Mouse (Mus musculus) layer of hippocampus, adult 11-12 months (tissue): ENCODE data around the gene Tulp1.
"Not testable (repeated sequence)": the region's sequence is repeated elsewhere in the genome, so short reads cannot be mapped to it uniquely, and the experiment has no call there.

Source experiments
- DNase-seq: peaks from one replicate; pipeline ENCODE4 v3.0.0; 2022; ENCODE audit warnings: low spot score

The Tulp1 gene

DNA sequence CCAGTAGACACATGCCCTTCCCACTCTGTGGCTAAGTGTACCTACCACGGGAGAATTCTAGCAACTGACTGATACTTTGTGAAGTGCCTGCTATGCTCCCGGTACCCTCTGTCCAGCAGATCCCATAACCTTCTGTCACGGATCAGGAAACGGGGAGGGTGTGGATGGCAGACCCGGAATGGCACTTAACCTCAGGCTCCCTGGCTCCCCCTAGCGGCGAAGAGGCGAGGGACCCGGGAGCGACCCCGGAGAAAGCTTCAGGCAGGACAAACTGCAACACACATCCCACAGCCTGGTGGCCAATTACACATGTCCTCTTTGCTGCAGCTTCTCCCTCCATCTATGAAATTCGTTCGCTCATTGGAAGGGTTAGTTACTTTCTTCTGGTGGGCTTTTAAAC lies 3.4 kb upstream of the Tulp1 start:
- DNase-seq, result peak; percentile 69

DNA sequence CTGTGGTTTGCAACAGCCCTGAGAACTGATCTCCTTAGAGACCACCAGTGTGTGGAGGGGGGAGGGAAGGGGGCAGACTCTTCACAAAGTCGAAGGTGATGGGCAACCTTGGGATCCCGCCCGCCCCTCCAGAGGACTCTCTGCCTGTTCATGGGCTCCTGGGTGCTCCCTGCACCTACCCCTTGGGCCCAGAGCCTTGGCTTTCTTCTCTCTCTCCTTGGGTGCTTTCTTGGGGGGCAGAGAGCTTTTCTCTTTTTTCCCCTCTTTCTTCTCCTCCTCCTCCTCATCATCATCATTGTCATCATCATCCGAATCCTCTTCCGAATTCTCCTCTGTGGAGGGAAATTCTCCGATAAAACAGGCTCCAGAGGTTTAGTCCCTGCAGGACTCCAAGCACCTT lies 1.5 kb downstream of the Tulp1 start:
- DNase-seq, result no peak

DNA sequence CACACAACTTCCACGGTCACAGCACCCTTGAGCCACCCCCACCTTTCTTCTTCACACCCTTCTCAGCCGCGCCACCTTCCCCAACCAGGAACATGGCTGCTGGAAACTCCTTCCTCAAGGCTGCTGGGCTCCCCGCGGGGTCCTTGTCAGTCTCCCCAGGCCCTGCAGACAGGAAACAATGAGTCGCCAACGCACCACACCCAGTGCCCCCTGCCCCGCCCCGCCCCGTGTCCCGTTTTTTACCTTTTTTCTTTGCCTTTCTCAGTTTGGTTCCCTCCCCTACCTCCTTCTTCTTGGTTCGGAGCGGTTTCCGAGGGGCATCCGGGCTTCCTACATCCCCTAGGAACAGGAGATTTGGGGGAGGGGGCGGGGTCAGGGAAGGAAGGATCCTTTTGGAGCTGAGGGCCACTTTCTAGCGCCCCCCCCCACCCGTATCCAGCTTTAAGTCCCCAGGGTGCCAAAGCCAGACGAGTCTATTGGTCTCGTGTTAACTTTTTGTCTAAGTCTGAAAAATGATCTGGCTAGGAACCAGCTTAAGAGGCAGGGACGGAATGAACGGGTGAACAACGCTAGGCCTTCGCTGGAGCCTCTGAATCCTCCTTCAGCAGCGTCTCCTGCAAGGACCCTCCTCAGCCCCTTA lies 2.2 kb downstream of the Tulp1 start:
- DNase-seq, result no peak

DNA sequence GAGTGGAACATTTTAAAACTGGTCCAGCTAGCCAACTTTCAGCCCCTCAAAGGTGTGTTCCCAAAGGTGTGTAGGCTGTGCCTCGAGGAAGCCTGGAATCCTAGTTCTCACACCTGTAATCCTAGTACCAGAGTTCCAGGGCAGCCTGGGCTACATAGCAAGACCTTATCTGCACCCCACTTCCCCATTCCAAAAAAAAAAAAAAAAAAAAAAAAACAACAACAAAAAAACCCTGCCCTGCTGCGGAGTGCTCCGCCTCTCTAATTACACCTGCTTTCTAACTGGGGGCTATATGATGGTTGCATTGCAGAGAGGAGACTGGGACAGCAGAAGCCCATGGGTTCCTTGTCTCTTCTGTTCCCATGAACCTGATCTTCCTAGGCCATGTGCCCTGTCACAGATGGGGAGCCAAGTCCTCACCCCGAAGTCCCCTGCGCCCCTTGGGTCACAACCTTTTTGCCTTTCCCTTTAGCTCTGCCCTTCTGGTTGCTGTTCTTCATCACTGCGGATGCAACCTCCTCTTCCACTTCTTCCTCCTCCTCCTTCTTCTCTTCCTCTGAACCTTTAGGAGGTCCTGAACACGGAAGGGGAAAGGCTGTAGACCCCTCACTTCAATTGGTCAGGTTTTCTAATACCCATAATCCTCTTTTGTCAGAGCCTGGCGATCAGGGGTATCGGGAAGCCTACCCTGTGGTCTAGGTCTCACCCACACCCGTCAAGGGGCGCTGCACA lies 2.9 kb downstream of the Tulp1 start:
- DNase-seq, result no peak

DNA sequence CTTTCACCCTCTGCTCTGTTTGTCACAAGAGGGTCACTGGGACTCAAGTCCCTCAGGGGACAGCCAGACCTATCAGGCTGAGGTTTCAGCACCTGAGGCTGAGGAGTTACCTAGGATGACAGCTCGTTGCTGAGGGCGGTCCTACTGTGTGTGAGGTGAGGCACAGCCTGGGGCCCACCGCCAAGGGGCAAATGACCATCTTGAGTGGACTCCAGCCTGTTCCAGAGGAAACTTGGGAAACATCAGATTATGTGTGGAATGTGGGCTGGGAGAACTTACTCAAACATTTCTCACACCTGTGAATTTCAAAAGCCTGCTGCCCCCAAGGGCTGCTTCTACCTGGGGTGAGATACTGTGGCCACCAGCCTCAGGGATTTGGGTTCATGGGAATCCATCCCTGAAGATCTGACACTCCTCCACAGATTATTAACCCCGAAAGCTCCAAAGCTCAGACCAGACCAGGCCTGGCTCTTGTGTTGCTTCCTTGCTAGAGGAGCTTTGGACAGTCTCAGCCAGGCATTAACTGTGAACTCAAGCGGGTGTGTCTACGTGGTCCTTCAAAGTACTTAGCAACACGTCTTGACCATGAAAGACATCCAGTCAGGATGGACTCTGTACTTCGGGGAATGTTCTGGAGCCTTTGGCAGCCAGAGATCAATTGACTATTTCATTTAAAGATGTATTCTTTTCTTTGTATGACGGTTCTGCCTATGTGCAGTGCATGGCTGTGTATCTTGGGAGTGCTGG lies 4.3 kb downstream of the Tulp1 start:
- no peak for DNase-seq

DNA sequence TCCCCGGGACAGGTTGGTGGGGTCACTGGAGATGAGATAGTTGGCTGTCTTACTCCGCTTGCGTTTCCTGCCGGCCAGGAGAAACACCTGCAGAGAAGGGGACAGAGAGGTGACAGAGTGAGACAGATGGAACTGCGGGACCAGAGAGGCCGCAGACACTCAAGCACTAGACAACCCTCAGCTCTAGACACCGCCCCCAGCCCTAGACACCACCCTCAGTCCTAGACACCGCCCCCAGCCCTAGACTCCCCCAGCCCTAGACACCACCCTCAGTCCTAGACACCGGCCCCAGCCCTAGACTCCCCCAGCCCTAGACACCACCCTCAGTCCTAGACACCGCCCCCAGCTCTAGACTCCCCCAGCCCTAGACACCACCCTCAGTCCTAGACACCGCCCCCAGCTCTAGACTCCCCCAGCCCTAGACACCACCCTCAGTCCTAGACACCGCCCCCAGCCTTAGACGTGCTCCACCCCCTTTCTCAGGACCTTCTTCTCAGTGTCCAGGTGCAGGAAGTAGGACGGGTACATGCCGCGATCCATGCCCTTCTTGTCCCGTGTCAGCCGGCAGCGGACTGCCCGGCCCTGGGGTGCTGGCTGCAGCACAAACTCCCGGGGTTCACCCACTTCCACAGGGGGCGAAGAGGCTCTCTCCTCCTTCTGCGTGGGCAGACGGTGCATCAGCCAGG lies 6.3 kb downstream of the Tulp1 start:
- DNase-seq, result not testable (repeated sequence)

DNA sequence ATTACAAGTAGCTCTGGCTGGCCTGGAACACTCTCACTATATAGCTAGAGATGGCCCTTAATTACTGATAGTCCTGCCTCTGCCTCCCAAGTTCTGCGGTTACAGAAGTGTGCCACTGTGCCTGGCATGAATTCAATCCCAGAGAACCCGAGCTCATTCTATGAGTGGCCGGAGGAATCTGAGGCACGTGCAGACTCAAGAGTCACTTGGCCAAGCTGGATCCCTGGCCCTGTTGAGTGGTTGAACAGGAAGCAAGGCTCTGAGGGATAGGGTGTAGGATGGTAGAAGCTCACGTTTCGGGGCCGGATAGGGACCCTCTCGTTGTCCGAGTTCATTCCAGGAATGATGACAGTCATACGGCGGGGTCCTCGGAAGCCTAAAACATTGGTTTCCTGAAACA lies 9.2 kb downstream of the Tulp1 start:
- no peak for DNase-seq

DNA sequence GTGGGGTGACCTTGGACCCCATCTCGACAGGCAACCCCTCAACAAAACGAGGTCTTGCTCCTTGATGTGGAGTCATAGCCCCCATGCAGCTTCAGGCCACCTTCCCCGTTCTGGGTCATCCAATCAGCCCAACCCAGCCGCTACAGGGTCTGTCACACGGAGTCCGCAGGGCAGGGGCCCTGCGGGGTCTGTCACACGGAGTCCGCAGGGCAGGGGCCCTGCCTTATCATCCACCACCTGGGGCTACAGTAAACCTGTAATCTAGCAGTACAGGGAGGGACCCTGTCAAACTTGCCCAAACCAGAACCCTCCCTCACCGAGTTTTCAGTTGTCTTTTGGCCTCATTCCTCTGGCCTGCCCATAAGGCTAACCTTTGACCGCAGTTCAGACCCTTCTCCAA lies 13.0 kb downstream of the Tulp1 start:
- DNase-seq, result no peak

DNA sequence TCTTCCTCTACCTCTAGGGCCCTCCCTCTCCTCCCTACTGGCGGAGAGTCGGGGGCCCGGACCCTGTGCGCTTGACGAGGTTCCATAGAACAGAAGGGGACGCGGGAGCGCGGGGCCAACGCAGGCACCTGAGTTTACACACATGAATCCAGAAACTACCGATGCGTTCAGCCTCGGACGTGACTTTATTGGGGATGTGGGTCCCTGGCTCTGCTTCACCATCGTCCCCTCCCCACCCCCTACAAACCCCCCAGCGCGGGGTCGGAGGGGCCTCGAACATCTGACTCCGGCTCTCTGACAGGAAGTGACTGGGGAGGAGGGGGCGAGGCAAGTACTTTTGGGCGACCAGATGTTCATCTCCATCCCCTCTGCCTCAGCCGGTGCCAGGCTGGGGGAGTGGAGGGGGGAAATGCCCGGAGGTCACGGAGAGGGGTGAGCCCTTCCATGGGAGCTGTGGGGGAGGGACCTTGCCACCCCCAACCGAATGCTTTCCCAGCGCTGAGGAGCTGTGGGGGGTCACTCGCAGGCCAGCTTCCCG lies 13.6 kb downstream of the Tulp1 start:
- no peak for DNase-seq

DNA sequence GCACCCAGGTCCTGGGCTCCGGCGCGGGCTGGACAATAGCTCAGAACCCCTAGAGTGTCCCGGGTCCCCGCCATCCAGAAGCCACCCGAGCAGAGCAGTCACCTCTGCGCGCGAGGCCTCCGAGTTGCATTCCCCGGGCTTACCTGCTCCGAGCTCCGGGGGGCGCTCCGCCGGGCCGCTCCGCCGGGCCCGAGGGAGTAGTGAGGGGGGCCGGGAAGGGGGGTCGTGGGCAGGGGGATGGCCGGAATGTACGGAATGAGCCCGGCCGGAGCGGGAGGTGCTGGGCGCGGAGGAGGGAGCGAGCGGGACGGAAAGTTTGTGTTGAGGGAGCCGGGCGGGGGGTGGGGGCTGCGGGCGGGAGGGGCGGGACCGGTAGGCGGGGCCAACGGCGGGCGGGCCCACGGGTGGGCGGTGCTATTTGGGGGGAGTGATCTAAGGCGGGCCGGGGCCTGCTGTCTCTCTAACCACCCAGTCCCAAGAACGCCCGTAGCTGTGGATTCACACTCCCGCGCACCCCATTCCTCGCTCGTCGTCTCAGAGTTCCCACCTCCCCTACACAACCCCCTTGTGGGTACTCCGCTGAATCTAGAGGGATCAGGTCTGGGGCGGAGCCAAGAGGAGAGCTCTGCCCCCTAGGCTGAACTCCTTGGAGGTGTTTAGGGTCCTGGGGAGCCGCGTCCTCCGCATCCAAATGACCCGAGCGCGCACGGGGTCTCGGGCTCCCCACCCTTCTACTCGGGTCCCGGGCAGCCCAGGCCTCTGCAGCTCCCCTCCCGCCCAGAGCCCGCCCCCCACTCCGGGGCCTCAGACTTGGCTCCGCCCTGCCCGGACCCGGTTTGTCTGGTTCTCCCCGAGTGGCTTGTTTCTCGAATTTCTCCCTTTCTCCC lies 14.3 kb downstream of the Tulp1 start, which contains the start of gene Tead3:
Gene Tead3, minus strand, starts transcription at position 352 of the 887 bp plus-strand sequence.
- peak; percentile 48 for DNase-seq

DNA sequence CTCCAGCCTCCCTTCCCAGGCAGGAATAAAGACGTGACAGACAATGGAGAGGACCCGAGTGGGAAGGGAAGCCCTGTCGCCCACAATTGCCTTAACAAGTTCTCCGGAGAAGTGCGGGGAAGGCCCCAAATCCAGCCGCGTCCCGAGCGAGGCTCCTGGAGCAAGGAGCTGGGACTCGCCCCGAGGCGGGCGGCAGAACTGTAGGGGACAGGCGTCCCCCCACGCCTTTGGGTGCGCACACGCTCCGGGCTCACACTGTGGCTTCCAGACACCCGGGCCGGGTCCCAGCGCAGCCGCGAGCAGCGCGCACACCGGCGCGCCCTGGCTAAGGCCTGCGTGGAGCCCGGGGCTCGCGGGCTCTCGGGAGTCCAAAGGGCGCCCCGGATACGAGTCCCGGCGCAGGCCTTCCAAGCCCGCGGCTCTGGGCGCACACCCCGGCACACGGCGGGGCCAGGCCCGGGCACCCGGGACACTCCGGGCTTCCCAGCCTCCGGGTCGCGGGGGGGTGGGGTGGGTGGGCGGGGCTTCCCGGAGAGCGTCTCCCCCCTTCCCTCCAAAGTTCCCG lies 15.0 kb downstream of the Tulp1 start:
- no peak for DNase-seq

DNA sequence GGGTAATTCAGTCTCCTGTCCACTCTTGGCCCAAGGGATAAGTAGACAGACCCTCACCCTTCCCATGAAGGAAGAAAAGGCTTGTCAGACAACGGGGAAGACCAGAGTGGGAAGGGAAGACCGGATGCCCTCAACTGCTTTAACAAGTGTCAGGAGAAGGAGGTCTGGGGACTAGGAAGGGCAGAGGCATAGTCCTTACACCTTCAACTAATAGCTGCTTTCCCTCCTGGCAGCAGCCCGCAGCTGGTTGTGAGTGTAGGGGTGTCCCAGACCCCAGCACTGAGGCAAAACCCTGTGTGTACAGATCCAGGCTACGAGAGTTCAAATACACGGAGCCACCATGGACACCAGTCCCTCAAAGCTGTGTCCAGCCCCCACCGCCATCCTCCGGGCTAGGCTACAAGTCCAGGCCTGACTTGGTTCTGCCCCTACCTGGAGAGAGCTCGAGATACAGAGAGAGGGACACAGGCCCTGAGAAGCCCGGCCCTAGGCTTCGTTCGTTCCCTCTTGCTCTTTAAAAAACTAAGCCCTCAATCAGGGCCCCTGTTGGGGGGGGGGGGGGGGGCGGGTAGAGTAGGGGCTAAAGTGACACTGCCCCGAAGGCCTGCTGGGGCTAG lies 15.7 kb downstream of the Tulp1 start:
- no peak for DNase-seq

DNA sequence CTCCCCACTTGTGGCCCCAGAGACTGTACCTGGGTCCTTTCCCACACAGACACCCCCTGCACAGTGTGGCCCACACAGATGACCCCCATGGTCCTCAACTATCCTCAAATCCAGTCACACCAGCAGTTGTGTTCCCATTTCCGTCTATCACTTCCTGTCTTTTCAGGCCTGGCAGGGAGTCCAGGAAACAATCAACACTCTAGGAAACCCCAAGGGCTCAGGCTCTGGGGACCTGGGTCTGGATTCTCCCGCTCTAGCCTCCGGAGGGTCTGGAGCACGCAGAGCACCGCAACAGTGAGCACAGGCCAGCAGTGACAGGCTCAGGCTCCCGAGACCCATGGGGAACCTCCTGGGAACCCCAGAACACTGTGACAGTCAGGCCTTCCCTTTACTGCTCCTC lies 16.8 kb downstream of the Tulp1 start:
- no peak for DNase-seq

DNA sequence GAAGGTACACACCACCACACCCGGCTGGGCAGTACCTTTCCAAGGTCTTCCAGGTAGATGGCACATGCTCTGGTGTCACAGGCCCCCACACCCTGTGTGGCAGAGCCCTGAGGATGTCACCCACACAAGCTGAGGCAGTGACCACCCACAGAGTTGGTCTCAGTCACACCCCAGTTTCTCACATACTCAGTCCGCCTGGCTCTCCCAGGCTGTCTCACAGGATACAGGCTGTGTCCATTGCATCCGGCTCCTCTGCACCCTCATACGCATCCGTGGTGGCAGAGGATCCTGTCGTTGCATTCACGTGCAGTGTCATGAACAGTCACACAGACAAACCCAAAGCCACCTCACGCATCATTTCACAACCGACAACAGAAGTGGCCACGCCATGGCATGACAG lies 17.7 kb downstream of the Tulp1 start:
- DNase-seq, result no peak

DNA sequence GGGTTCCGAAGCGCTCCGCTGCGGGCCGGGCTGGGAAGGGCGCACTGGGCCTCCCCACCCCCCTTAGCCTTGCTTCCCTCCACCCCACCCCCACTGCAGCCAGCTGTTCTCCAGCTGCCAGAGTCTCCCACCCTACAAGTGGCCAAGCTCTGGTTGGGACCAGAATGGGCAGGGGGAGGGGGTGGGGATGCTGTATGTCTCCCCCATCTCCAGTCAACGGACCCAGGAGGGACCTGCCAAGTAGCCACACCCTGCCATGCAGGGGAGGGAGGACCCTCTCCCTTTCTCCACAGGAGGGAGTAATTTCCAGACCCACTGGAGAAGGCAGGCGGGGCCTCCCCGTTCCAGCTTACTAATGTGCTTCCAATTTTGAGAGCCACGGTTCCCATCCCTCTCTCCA lies 19.1 kb downstream of the Tulp1 start:
- DNase-seq, result no peak

DNA sequence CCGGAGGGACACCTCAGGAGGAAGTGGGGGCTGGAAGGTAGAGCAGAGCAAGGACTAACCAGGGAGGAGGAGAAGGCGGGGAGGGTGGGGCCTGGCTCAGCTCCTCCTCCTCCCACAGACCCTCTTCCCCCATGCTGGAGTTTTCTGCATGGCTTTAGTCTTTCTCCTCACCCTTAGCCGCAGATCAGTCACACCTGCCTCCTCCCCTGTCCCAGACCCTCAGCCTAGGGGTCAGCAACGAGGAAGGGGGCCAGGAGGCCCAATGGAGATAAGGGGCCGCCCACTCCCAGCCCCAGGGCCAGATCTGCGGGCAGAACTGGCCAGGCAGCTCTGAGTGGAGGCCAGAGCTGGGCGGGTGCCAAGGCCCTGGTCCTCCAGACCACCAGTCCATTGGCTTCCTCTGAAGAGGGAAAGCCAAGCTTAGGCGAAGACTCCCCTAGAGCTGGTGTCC lies 19.7 kb downstream of the Tulp1 start:
- no peak for DNase-seq

DNA sequence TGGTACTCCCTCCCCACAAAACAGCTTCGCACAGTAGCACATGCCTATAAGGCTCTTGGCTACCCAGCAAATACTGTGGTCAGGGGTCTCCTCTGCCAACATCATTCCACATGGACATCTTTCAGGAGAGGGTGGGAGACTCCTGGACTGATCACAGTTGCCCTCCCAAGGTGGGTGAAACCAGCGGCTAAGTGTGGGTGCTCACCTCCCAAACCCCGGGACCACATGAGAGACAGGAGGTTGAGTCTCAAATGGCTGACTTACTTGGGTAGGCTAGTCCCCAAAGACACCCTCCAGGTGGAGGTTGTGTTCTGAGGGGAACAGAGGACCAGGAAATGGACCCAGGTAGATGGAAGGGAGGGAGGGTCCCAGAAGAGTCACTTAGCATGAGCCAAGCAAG lies 20.4 kb downstream of the Tulp1 start:
- DNase-seq, result no peak

DNA sequence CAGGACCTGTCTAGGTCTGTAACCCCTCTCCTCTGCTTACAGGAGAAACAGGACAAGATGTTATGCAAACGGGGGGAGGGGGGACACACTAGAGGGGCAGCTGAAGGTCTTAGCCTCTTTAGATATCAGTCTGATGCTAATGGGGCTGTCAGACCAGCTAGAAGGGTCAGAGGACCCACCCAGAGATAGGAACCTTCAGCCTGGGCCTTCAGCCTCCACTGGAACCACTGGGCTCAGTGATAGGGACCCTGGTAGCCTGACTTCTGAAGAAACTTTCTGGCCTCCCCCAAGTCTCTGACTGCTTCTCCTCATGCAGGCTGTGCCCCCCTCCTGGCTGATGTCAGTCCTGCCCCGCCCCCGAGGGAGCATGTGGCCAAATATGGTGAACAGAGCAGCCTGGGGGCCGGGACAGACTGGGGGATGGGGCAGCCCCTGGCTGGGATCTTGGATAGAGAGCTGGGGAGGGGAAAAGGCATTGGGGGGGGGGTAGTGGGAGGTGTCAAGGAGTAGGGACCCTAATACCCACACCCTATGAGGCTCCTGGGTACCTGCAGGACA lies 20.9 kb downstream of the Tulp1 start:
- no peak for DNase-seq

DNA sequence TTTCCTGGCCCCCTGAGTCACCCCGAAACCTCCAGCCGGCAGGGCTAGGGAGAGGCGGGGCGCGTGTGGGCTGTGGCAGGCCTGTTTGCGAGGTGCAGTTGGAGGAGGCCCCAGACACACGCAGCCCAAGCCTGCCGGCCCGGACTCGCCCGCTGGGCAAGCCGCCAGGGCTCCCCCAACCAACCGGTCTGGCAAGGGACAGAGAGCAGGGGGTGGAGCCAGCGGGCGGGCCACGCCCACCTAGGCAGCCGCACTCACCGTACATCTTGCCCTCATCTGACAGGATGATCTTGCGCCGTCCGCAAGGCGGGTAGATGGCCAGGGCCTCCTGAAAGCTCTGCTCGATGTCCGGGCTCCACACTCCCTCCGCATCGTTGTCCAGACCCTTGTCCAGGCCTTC lies 23.9 kb downstream of the Tulp1 start:
- peak; percentile 58 for DNase-seq

DNA sequence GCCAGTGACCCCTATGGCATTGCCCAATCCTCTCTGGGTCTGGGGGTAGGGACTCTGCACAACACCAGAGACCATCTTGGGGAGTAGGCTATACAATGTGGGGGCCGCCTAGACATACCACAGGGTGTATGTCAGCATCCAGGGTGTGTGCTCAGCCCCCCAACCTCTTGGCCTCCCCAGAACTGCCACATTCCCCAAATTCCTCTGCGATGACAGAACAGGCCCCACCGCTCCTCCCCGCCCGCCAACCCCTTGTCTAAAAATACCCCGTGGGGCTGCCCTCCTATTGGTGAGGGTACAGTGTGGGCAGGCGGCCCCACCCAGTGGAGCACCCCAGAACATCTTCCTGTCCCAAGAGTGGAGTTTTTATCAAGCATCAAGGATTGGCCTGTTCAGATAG lies 24.4 kb downstream of the Tulp1 start:
- no peak for DNase-seq
